Mouse (Mus musculus) yolk sac, embryonic 10.5 days (tissue): ENCODE measurements at regions not wholly inside any gene's neighbourhood (a gene's known extent, or its start where the extent isn't known, plus 50 kb on each side); places are given as distances from the start of the nearest gene placed in this dataset.
A peak's percentile ranks its signal among the peaks of the same experiment; 100 is the strongest.

Experiments used
- DNase-seq: peaks from one replicate; pipeline ENCODE4 v3.0.0-alpha.2; 2017; ENCODE audit warnings: low spot score

DNA sequence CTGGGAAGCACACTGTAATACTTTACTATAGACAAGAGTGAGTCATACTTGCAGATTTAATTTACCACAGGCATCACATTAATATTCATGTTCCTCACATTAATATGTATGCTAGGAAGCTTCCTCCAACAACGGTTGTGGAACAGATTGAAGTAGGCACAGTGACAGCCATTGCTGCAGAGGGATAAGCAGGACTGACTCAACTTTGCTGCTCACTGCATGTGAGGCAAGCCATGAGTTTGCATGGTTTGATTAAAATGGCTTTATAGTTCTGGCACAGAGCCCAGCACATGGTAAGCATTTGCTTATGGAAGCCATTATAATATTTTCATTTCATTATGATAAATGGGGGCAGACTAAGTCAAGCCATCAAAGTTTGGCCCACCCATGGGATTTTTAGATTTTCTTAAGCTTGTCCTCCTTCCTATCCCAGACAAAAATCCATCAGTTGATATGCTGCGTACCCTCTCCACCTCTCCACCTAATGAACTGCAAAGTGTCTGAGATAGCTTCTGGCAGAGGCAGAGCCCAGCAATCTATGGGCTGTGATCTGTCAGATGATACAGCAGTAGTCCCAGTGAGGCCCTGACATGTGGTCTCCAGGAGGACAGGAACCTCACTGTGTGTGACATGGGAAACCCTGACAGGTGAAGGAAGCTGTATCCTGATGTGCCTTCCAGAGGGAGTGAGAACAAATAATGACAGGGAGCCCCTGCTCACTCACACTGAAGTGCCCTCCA is 109.6 kb upstream of the Arrdc4 start:
- no peak for DNase-seq

DNA sequence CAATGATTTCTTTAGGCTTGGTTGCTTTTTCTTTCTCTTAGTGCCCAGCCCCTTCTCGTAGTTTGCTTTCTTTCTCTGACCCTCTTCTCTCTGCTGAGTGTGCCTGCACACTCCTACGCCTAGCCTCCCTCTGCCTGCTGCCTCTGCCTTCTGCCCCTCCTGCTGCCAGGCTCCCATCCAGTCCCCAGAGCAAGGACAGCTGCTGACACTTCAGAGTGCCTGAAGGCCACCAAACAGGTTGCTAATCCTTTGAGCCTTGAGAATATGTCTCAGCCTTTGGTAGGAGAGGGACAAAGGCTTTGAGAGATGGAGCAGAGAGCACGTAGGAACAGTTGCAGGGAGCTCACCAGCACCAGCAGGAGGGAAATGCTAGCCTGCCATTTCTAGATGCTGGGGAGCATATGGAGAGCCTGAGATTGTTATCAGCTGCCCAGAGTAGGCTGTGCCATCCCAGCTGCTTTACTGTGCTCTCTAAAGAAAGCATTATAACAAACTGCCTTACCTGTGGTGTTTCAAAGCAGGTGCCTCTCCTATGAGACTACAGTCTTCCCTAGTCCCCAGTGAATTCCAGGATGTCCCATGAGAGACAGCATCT is 103.0 kb upstream of the Arrdc4 start:
- DNase-seq: no peak

DNA sequence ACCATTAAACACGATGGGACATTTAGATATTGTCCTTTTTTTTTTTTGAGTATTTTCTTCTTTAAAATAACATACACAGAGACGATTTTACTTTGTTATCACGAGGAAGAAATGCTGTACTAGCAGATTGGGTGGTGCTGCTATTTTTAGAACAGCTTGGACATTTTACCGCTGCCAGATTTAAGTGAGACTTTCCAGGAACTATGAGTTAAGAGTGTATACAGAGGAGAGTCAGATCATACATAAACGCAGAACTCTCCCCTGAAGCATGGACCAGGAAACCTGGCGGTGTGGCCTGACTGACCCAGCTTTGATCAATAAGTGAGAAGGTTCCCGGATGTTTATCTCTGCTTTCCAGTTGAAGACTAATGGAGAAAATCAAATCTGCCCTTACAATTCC is 95.6 kb upstream of the Arrdc4 start:
- DNase-seq: peak; percentile 7

DNA sequence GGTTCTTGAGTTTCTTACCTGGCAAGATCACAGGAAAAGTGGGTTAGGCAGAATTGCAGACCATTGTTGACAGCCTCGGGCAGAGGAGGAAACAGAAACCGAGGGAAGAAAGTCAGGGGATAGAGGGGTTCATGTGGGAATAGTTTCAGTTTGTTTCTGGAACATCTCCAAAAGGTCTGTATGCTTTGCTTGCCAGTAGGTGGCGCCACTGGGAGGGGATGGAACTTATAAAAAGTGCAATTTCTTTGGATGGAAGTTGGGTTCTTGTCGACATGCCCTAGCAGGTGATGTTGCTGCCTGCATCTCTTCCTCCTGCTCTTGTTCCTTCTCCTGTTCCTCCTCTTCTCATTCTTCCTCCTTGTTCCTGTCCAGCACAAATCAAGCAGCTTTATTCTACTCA is 94.3 kb upstream of the Arrdc4 start:
- no peak for DNase-seq

DNA sequence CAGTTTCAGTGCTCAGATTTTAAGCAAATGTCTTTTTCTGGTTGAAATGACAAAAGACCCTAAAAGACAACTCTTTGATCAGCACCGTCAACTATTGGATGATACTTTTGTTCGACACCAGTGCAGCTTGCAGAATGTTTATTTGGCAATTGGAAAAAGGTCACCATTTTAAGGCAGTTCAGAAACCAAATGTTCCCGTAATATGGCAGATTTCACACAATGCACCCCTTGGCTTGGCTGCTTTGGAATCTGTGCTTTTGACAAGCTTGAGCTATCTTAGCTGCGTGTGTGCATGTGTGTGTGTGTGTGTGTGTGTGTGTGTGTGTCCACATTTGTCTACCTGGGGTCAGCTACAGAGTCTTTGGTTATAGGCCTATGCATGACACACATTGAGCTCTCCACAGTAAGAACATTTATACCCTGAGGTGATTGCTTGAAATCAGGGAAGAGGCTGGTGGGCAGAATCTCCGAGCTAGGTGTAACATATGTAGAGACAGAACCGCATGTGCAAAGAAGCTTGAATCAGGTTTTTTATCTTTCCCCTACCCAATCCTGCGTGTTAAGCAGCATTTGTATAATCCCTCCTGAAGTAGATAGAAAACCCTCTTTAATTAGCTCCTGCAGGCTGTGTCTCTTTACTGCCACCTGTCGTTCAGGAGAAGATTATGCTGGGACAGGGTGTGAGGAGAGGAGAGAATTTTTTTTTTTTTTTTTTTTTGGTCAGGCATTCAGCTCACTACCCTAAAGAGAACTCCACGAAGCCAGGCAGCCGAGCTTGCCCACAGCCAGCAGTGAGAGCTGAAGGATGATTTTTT is 85.1 kb upstream of the Arrdc4 start:
- no peak for DNase-seq

DNA sequence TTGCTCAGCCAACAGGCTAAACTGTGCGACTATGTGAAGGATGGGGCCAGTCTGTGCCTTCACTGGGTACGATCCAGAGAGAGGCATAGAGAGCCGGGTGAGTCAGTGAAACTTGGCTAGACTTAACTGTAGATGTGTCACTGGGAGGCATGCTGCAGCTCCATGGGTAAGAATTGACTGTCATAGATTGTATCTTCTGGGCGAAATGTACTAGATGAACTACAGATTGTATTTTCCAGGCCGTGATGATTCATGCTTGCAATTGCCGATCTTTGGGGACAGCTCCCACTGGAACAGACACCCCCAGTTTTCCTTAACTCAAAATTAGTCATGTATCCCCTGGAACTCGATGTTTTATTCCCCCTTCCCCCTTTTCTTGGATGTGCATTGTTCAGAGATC is 84.5 kb upstream of the Arrdc4 start:
- DNase-seq: no peak

DNA sequence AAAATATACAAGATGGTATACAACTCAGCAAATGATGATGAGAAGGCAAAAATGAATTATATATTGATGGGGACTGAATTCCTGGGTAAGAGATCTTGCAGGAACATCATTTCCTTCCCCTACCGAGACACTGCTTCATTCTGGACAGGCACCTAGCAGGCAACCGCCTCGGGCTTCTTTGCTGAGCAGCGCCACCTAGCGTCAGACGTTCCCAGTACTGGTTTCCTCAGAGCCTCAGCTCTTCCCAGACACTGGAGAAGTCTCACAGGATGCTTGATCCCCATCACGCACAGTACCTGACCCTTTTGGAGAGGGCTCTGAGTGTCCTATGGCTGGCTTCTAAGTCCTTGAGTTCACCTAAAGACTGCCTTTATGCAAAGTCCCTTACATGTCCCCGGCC is 80.8 kb upstream of the Arrdc4 start:
- DNase-seq: peak; percentile 49

DNA sequence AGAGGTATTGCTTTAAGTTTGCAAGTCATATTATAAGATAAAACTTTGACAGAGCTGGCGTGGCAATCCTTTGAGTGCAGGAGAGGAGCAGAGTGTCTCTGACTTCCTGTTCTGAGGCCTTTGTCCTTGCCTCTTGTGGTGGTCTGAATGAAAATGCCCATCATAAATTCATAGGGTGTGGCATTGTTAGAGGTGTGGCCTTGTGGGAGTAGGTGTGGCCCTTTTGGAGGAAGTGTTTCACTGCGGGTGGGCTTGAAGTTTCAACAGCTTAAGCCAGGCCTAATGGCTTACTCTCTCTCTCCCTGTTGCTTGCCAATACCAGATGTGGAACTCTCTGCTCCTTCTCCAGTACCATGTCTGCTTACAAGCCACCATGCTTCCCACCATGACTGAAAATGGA is 75.4 kb upstream of the Arrdc4 start:
- no peak for DNase-seq

DNA sequence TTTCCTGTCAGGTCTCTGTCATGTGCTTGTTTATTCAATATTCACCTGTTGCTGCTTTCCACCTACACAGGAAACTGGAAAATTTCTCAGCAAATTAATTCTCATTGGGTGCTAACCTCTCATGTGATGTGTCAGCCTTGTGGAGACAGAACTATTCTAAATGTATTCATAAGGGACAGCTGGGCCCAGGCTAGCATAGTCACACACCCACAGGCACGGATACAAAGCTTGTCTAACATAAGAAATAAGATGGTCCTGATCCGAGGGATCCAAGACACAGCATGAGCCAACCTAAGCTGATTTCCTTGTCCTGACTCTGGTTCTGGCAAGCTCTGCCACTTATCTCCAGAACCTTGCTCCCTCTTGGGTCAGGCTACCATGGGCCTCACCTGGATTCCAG is 74.6 kb upstream of the Arrdc4 start:
- no peak for DNase-seq

DNA sequence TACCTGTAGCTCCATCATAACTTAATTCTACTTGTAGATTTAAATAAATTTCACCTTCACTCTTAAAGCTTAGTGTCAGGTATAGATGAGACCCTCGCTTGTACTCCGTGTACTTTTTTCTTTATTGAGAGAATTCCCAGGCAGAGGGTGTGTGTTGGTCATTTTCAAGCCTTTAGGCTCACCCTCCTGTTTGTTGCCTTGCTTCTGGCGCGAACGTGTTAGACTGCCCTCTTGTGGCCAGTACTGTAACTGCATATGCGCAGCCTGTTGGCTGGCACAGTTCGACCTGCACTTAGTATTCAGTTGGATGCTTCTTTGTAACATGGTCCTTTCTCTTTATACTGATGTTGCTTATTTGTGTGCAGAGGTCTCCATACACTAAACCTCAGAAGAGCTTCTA is 74.1 kb upstream of the Arrdc4 start:
- peak; percentile 56 for DNase-seq

DNA sequence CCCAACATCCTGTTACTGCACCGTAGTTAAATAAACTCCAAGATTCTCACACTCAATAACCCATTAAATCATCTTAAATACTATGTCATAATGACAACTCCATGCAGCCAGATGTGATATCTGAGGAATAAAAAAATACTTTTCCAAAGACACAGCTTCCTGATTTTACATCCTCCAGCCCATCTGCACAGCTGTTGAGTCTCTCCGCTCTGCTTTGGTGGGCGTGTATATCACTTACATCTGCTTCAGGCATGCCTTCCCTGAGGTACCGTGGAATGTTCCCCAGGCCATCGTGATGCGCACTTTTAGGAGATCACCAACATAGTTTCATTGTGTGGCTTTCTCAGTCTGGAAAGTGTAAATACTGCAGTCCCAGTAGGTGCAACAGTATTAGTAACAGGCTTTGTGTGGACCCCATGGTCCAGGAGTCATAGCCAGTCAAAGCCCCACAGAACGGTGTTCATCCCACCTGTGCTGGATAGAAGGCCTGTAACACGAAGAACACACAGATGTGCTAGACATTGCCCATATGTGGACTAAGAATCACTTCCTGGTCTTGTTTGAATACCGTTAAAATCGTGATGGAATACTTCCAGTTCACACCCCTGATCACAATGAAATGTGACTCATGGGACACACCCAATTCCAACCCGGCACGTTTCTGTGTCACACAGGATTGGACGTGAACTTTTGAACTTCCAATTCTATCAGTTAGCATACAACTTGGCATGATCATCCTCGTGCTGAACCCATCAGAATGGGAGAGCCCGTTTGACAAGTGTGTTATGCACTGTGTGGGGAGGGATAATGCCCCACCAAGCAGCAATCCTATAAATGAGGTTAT is 66.0 kb upstream of the Arrdc4 start:
- no peak for DNase-seq

DNA sequence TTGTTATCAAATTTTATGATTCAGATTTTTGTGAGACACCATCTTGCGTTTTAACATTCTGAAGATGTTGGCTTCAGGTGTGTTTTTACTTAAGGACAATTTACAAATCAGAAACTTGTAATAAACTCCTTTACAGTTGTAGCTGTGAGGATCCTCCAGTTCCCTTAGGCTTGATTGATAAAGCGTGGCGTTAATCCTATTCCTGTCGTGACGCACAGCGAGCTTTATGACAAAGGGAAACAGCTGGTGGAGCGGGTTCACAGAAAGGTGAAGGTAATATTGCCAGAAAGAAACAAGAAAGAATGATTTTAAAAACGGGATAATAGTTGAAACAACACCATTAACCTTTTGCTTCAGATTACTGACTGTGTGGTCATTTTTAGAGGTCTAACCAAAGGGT is 60.7 kb upstream of the Arrdc4 start:
- no peak for DNase-seq
